Mouse (Mus musculus) heart, adult 2 months (tissue): ENCODE results near the gene Adgrv1.

ENCODE experiments used
- CTCF ChIP-seq: fragments of 200-600 bp; IDR thresholded peaks from 2 replicates; pipeline ENCODE4 v1.8.1; 2022; ENCODE audit warnings: antibody characterized with exemption, mild to moderate bottlenecking, moderate library complexity
- EP300 ChIP-seq: fragments of 200-500 bp; IDR thresholded peaks from 2 replicates; pipeline ENCODE4 v1.6.1; 2011; ENCODE audit warnings: low read depth, low read length, control low read depth; ENCODE audit not compliant: insufficient read depth
- POLR2A ChIP-seq: fragments of 200-500 bp; IDR thresholded peaks from 2 replicates; pipeline ENCODE4 v1.6.1; 2011; ENCODE audit warnings: mild to moderate bottlenecking, low read depth, low read length, control low read depth; ENCODE audit not compliant: insufficient read depth

DNA sequence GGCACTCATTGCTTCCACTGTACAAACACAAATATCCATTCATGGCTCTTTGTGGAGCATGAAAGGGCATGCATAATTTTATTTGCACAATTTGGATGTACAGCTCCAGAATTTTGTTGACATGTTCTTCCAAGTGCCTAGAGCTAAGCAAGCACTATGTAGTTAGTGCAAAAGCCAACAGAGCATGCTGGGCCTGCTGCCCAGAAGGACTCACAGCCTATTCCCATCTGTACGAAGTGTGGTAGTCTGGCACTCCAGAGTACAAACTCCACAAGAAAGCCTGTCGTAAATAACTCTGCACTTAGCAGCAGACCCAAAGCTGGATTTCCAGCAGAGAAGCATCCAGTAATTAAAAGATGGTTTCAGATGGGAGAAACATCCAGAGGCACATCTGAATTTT, 473.1 kb downstream of the Adgrv1 start:
- TF ChIP-seq POLR2A = no peak
- TF ChIP-seq CTCF = no peak
- no peak for TF ChIP-seq EP300
